Mouse (Mus musculus) urinary bladder, adult 18-20 months (tissue): ENCODE data around the gene Cys1.

Experiments
- DNase-seq, 2 experiments: peaks; one replicate each; pipeline ENCODE4 v3.0.0; 2022; ENCODE audit warnings: low spot score in 2 of 2, mixed read lengths in 2 of 2

The Cys1 gene

GRCm38 (mm10) chr12:24697484-24698204, 16.0 kb upstream of the Cys1 start:
- DNase-seq = no peak

DNA sequence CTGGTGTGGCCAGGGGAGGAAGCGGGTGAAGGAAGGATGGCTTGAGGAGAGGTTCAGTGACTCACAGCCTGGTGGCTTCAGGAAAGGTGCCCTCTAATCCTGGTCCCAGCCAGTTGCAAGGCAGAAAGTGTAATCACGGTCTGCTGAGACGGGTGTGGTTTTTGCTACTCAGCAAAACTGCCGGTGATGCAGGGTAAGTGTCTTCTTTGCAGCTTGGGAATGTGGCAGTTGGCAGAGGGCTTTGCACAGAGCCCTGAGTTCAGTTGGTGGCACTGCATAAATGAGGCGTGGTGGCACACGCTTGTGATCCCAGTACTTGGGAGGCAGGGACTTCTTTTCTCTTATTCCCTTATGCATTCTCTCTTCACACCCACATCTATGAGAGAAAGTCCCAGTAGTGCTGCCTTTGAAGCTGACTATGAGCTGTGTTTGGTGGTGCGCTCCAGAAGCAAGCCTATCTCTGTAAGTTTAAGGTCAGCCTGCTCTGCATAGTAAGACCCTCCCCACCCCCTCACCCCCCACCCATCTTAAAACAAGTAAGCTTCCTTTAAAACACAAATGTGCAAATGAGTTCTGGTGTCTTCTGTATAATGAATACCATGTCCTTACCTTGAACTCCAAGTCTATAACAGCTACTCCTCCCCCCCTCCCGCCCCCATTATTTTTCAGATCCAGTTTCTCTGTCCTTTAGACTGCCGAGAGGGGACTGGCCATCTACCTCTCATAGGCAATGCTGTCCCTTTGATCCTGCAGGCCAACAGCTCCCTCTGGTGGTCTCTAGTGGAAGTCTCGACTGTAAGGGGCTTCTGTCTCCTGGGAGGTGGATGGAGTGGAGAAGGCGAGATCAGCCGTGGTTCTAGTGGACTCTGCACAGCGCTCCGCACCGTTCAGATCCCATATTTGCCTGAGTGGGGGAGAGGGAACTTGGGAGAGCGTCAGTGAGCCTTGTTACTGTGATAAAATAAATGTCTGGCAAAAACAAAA, 15.2 kb upstream of the Cys1 start:
- peak; percentile 71 to 79 for DNase-seq

- DNase-seq = no peak
Observed at GRCm38 (mm10) chr12:24690351-24690750, 8.7 kb upstream of the Cys1 start.

GRCm38 (mm10) chr12:24686696-24687346, 5.2 kb upstream of the Cys1 start:
- no peak for DNase-seq

DNA sequence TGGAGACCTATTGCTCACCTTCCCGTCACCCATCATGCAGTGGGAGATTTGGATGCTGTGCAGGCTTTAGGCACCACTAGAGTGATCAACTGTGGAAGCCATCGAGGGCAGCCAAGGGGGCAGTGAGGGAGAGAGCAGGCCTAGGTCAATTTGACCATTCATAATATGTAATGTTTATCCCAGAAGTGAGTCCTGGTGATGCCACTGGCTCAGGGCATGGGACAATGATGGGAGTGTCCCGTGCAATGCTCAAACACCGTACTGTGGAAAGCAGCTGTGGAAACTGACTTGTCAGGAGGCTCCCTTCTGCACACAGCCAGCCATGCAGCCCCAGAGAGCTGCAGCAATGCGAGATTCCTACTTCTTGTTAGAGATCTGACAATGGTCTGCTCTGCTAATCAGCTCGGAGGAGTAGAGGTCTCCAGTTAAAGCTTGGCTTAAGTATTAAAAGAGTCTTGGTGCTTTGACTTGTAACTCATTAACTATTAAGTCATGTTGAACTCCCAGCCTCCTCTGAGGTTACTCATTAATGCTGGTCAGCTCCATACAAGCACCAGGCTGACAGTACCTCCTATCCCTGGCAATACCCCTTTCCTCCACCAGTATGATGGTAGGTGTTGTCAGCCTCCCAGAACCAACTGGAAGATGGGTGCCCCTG, 4.6 kb upstream of the Cys1 start:
- no peak for DNase-seq

DNA sequence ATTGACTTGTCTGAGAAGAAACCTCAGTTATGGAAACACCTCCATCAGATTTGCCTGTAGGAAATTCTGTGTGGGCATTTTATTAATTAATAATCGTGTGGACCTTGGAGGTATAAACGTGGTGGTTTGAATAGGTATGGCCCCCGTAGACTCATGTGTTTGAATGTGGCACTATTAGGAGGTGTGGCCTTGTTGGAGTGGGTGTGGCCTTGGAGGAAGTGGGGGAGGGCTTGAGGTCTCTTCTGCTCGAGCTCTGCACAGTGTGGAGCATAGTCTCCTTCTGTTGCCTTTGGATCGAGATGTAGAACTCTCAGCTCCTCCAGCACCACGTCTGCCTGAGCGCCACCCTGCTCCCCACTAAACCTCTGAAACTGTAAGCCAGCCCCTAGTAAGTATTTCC, 1.8 kb upstream of the Cys1 start:
- no peak for DNase-seq

- DNase-seq = peak; percentile 20 to 28
Observed at GRCm38 (mm10) chr12:24682563-24682962, 950 bp upstream of the Cys1 start.

DNA sequence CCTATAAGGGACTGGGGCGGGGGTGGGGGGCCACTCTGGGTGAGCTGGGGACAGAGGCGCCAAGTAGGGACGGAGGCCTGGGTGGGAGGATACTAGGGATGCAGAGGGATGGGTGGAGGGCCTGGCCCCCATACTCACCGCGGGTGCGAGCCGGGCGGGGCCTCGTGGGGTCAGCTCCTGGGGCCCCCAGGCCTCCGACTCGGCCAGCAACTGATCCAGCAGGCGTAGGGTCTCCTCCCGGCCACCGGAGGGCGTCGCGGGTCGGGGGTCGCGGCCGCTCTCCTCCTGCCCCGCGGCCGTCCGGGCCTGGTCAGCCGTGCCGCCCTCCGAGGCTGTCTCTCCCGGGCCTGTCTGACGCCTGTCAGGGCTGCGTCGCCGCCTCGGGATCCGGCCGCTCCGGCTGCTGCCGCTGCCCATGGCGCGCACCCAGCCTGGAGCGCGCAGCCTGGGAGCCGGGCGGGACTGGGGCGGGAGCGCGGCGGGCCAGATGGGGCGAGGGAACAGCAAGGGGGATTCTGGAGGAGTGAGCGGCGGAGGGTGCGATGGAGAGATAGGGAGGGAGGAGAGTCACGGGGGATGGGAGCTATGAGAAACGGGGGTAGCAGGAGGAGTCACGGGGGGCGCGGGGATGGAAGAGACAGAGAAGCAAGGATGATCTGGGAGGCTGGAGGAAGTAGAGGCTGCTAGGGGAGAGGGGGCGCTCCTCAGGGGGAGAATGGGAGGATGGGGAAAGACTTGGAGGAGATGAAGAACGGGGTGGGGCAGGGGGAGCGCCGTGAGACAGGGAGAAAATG, 924 bp downstream of the Cys1 start:
- peak in 1 of 2 experiments; percentile 27 for DNase-seq

DNA sequence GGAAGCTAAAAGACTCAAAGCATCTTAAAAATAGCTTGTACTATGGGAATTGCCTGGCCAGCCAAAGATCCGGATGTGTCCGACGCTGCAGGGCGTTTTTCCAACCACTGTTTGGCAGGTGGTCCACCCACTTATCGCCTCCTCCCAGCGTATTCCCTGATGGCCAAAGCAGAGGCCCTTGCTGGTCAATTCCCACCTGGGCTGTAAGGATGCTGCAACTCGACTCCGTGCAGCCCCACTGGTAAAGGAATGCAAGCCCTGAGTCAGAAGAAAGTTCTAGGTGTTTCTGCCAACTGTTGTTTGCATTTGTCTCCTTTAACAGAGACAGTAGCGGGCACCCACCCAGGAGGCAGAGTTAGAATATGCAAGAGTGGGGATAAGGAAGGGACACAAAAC, 1.5 kb downstream of the Cys1 start:
- peak in 1 of 2 experiments; percentile 20 for DNase-seq

GRCm38 (mm10) chr12:24662131-24662530, 19.5 kb downstream of the Cys1 start:
- DNase-seq = no peak

GRCm38 (mm10) chr12:24661100-24661499, 20.5 kb downstream of the Cys1 start:
- no peak for DNase-seq

- DNase-seq = no peak
Observed at GRCm38 (mm10) chr12:24659923-24660322, 21.7 kb downstream of the Cys1 start.

DNA sequence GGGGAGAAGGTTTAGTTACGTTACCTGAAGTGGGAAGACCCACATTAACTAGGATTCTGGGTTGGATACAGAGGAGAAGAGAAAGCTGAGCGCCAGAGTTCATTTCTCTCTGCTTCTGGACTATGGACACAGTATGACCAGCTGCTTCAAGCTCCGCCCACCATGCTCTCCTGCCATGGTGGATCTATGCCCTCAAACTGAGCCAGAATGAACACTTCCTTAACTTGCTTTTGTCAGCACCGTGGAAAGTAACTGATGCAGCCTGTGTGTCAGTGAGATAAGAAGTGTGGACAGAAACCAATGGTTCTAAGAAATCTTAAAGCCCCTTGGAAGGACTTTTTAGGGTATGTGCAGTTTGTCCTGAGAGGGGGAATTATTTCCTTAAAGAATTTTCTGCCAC, 22.6 kb downstream of the Cys1 start:
- DNase-seq = no peak

DNA sequence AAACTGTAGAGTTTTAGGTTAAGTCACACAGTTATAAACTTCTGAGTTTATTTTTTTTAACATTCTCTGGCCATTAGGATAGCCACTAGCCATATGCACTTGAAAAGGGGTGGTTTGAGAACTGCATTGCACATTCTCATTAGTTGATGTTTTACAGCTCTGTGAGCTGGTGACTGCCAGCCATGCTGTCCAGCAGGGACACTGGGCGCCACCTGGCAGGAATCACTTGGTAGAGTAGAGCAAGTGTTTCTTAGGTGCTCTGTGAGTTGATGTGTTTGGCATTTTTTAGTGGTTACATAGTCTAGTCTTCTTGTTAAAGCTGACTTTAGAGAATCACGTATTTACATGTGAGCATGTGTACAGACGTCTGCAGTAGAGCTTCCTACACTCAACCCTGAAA, 25.2 kb downstream of the Cys1 start:
- DNase-seq = no peak

DNA sequence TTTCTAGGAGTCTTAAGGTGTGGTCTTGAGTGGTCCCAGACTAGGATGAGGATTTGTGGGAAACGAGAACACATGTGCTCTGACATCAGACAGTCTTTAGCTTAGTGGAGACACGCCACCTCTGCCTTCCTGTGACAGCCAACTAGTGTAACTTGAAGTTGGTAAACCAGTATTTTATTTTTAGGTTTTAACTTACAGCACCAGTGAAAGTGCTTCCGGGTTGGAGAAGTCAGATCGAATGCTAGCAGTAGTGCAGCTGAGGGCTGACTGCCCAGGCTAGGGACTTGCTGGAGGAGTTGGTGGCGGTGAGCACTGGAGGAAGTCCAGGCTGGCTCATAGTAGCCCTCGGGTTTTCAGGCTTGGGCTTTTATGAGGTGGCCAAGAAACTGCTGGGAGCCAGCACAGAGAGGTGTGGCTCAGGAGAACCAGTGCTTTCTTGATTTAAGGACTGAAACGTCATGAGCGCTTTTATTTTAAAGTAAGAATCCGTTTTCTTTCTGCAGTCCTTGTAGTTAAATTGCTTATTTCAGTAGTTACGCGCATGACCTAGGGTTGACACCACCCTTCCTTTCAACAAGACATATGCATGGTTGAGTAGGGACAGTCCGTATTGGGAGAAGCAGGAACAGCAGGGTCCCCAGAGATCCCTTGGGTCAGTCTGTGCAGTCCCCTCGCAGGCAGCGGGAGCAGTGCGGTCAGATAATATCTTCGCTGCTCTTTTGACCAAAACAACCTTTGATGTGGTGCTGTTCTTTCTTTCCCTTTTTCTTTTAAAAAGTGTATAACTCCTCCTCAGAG, 27.3 kb downstream of the Cys1 start:
- DNase-seq = no peak

DNA sequence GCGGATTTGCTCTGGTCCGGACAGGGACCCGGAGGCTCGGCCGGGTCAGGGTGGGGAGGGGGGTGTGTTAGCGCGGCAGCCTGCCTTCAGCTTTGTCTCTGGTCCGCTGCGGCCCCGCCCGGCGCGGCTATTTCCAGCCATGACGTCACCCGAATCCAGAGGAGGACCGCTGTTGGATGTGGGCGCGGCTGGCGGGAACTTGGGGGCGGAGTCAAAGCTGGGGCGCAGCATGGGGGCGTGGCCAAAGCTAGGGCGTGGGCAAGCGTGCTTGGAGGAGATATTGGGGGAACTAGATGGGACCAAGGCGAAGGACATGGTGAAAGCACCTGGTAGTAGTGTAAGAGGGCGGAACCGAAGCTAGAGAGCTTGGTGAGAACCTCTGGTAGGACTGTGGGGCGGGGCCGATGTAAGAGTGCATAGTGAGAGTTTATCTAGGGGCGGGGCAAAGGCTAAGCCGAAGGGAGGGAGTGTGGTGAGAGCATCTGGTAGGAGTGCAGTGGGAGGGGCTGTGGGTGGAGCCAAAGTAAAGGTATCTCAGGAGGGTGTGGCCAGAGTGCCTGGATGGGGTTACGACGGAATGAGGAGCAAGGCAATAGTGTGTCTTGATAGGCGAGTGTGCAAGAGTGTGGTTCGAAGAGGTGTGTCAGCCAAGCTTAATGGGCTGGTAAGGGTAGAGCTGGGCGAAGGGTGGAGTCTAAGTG, 29.8 kb downstream of the Cys1 start:
- DNase-seq = peak; percentile 97 to 98

DNA sequence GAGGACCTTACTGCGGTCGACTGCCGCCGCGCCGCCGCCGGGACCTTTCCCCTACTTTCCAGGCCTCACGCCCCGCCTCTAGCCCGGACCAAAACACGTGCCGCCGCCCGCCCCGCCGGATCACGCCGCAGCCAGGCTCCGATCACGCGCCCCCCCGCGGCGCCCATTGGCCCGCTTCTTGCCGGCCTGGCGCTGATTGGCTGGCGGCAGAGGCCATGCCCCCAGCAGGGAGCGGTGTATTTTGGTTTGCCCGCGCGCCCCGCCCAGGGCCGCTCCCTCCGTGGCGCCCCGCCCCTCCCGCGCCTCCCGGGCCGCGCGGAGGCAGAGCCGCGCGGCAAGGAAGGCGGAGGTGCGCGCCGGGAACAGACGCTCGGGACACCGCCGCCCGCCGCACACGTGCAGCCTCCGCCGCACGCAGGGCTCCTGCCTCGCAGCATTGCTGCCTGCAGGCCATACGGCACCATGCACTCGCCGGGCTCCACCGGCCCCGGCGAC, 30.5 kb downstream of the Cys1 start, which contains the start of gene Klf11:
Klf11 (plus strand) TSS at position 212 of the 495 bp plus-strand sequence.
- DNase-seq = peak; percentile 96 to 99

DNA sequence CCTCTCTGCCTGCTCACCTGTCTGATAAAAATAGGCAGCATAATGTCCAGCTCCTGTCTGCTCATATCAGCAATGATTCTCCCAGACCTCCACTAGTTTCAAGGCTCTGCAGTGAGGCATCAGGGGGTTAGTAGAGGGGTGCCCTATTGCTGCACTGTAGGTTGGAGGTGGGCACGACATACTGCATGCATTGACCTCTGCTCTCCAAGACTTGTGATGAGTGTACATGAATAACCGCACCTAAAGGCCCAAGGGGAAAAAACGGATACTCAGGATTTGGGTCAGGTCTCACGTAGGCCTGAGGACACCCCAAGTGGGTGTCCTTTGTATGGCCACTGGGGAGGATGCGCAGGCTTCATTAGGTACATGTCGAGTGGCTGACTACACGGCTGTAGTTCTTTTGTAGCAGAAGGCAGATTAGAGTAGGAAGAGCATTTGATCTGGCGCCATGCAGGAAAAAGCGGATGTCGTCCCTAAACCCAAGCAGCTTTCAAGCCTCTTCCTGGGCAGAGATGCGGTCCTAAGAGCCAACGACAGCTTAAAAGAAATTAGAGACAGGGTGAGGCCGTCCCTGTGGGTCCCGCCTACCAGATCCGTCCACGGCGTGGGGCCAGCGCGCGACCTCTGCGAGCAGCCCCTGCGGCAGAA, 31.1 kb downstream of the Cys1 start:
- no peak for DNase-seq

DNA sequence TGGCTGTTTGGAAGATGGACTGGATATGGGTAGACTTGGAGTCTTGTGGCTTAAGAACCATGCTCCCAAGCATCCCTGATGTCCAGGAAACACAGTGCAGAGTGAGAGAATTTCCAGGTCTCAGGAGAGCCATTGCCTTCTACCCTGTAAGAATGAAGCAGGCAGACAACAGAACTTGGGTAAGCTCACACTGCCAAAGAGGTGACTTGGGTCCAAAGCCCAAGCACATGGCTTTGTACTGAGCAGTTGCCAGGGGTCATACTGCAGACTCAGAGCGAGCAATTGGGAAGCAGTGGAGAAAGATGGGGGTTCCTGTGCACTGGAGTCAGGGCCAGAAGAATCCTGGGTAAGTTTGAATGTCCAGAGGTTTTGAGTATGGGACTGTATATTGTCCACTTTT, 33.5 kb downstream of the Cys1 start:
- DNase-seq = no peak
